Mouse (Mus musculus): ENCODE data around the gene Nup210l.
A peak's percentile ranks its signal among the peaks of the same experiment; 100 is the strongest.

The Nup210l gene

GRCm38 (mm10) chr3:90179566-90179965 is 75.6 kb downstream of the Nup210l start:
- no peak for DNase-seq

- no peak for DNase-seq
Measured at GRCm38 (mm10) chr3:90183581-90183980, 79.6 kb downstream of the Nup210l start.

- DNase-seq: no peak
Measured at GRCm38 (mm10) chr3:90190859-90191510, 87.1 kb downstream of the Nup210l start.

- no peak for DNase-seq
Measured at GRCm38 (mm10) chr3:90194759-90195158, 90.8 kb downstream of the Nup210l start.

DNA sequence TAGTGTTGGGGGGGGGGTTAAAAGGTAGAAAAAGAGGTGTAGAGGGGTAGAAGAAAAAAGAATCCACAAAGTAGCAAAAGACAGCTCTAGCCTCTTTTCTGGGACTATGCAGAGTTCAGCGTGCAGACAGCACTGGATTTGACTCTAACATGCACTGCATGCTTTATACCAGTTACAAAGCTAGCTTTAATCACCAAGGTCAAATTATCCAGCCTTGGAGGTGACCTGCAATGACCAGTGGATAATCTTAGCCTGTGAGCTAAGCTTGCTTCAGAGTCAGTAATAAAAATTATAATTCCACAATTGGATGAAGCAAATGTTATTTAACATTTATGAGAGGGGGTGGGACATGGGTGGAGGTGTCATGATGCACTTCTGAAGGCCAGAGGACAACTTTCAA is 91.7 kb downstream of the Nup210l start:
- DNase-seq: no peak

- DNase-seq: no peak
Measured at GRCm38 (mm10) chr3:90197548-90197947, 93.6 kb downstream of the Nup210l start.

- DNase-seq: no peak
Measured at GRCm38 (mm10) chr3:90202884-90203283, 99.0 kb downstream of the Nup210l start.

GRCm38 (mm10) chr3:90203619-90204018 is 99.7 kb downstream of the Nup210l start:
- no peak for DNase-seq

- no peak for DNase-seq
Measured at GRCm38 (mm10) chr3:90204582-90204981, 100.7 kb downstream of the Nup210l start.

GRCm38 (mm10) chr3:90208662-90209061 is 104.7 kb downstream of the Nup210l start:
- DNase-seq: no peak

- DNase-seq: no peak
Measured at GRCm38 (mm10) chr3:90209908-90210566, 106.1 kb downstream of the Nup210l start.

GRCm38 (mm10) chr3:90211475-90212398 is 107.8 kb downstream of the Nup210l start:
- DNase-seq: no peak

GRCm38 (mm10) chr3:90212723-90213122 is 108.8 kb downstream of the Nup210l start:
- no peak for DNase-seq

GRCm38 (mm10) chr3:90213377-90213866 is 109.5 kb downstream of the Nup210l start, which contains the start of the genes Rps27 and Rab13:
Gene Rps27, minus strand, starts transcription at chr3:90213651.
Gene Rab13, plus strand, starts transcription at chr3:90213695.
- DNase-seq: peak; percentile 88

GRCm38 (mm10) chr3:90213956-90214684 is 110.2 kb downstream of the Nup210l start:
- no peak for DNase-seq

- DNase-seq: peak; percentile 23
Measured at GRCm38 (mm10) chr3:90215825-90216380, 112.0 kb downstream of the Nup210l start.

DNA sequence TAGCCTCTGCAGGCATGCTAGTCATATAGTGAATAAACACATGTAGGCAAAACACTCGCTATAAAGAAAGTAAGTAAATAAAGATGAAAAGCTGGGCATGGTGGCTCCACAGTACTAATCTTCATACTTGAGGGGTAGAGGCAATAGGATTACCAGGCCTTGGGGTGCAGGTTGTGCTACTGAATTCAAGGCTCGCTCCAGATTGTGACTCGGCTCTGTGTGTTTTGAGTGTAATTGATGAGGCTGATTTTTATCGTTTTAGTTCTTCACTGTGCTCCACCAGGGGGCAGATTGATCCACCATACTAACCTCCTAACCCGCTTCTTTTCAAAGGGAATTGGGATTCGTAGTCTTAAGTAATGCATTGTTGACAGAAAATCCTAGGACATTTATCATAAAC is 116.2 kb downstream of the Nup210l start:
- peak; percentile 56 for DNase-seq

DNA sequence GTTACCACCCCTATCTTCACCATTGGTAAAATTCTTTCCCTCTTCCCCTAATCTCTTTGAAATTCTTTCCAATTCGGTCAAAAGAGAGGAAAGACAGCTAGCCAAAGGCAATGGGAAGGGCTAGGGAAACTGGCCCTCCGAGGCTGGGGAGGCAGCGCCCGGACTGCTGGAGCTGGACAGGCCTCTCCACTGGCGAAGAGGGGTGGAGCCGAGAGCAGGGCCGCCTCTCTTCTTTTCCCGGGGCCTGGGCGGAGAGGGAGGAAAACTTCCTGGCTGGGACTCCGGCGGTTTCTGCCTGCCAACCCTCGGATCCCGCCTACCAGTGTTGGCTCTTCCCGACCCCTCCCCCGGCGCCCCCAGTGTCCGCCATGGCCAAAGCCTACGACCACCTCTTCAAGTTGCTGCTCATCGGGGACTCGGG is 116.6 kb downstream of the Nup210l start:
- DNase-seq: peak; percentile 16

DNA sequence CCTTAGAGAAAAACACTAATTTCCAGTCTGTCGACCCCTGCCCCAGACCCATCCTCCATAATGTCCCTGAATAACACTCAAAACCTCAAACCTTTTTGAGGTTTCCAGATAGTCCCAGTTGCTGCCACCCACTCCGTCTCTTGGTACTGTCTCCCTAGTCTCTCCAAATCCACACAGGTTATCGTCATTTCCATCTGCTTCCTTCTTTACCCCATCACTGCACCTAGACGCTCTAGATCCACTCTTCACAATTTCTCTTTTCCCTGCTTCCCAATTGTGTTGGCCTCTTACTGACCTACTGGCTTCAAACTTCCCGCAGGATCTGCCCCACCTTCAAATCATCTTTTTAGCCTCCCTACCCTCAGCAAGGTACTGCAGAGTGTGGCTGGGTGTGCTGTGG is 117.2 kb downstream of the Nup210l start:
- DNase-seq: no peak

DNA sequence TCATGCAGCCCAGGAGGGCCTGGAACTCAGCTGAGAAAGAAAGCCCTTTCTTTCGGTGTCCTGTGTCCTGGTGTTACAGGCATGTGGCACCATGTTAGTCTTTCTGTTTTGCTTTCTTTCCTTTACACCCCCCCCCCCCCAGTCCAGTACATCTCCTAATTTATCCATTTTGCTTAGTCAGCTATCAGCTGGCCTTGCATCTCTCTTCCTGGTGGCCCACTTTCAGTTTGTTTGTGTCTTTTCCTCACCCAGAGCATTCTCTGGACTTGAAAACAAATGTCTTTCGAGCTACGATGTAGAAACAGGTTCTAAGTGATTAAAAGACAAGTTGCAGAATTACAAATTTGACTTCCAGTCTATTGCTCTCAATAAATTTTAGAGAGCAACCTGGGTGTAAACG is 118.5 kb downstream of the Nup210l start:
- no peak for DNase-seq

DNA sequence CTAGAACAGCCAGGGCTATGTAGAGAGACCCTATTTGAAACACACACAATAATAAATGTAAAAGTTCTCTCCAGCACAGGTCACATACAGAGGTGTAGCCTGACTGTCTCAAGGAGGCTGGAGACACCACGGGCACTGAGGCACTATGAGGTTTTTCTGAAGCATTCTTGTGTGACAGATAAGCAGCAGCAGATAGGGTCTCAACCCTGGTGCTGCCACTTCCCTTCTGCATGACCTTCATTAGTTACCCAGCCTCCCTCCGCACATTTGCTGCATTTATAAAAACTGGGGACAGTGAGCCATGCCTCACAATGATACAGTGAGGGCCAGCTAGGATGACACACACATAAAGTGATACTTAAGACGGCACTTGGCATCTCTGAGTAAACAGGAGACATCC is 119.0 kb downstream of the Nup210l start:
- DNase-seq: no peak

- DNase-seq: no peak
Measured at GRCm38 (mm10) chr3:90224331-90224730, 120.4 kb downstream of the Nup210l start.

Measured in thymus, postnatal 25 days (tissue).